Mouse (Mus musculus): Measurements from ENCODE around the gene Fam43b.

Fam43b gene

GRCm38 (mm10) chr4:138395087-138395970, 999 bp downstream of the Fam43b start:
- DNase-seq (ENCODE audit: low spot score in 2 of 2), result no peak

GRCm38 (mm10) chr4:138393703-138394102, 2.6 kb downstream of the Fam43b start:
- no peak for DNase-seq (ENCODE audit: low spot score in 2 of 2)

GRCm38 (mm10) chr4:138383789-138384188, 12.5 kb downstream of the Fam43b start:
- DNase-seq (ENCODE audit: low spot score in 2 of 2), result no peak

DNA sequence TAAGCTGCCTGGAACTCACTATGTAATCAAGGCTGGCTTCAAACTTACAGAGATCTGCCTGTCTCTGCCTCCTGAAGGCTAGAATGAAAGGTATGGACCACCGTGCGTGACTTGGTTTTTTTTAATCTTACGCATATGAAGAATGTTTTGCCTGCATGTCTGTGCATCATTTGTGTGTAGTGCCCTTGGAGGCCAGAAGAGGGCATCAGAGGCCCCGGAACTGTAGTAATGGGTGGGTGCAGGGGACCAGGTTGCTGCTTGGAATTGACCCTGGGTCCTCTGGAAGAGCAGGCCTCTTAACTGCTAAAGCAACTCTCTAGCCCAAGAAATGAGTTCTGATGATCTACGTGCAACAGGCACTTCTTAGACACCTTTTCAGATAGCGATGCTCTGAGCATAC, 13.9 kb downstream of the Fam43b start:
- DNase-seq (ENCODE audit: low spot score in 2 of 2), result no peak

DNA sequence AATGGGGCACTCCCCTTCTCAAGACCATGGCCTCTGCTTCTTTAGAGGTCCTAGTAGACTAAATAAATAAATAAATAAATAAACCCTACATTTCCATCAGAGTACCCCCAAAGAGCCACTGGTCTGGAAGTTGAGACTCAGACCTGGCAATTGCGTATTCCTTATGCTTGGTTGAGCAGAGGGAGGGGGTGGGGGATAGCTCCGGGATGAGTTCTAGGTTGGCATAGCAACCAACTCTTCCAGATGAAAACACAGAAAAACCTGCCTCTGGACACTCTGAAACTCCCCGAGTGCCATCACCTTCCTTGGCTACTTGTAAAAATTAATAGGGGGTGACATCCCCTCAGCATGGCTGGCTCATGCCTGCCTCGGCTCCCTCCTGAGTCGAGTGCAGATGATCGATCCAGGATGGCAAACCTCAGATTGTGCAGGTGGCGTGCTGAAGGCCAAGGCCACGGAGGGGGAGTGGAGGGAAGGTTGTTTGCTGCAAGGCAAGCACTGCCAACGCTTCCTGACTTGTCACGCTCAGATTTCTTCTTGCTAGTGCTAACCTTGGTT, 16.1 kb downstream of the Fam43b start:
- no peak for DNase-seq (ENCODE audit: low spot score in 2 of 2)

- peak; percentile 61 to 74 for DNase-seq (ENCODE audit: low spot score in 2 of 2)
Observed at GRCm38 (mm10) chr4:138379091-138379840, 17.1 kb downstream of the Fam43b start.

DNA sequence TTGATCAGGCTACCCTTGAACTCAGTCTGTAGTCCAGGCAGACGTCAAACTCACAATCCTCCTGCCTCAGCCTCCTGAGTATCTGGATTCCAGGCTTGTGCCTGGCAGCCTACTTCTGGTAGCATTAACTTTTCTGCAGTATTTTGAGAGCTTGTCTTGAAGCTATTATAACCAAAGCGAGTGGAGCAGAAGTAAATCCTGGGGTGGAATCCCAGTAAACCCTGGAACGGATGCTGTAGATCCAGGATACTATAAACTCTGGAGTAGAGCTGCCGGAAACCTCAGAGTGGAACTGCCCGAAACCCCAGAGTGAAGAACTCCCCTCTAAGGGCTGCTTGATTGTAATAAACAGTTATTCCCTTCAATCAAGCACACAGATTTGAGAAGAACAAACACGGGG, 18.8 kb downstream of the Fam43b start:
- DNase-seq (ENCODE audit: low spot score in 2 of 2), result peak in 1 of 2 experiments; percentile 19

GRCm38 (mm10) chr4:138375117-138375516, 21.2 kb downstream of the Fam43b start:
- DNase-seq (ENCODE audit: low spot score in 2 of 2), result no peak

DNA sequence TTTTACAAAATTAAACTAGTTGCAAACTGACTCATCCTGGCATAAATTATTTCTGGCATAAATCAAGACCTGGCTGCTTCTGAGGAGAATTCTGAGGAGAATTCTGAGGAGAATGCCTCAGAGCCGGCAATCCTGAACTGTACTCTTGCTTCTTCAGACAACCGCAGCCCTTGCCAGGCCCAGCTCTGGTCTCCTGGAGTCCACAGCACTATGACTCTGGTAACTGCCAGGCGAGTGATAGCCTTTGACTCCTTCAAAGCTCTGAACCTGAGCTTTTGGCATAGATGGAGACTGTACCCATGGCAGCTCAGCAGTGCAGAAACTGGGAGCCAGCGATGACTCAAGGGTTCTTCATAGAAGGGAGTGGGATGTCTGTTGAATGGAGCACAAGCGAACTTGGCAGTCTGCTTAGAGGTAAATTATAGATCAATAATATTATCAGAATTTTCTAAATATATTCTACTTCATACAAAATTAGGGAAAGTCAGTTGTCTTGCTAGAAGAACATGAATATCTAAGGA, 25.3 kb downstream of the Fam43b start:
- no peak for DNase-seq (ENCODE audit: low spot score in 2 of 2)

- DNase-seq (ENCODE audit: low spot score in 2 of 2), result peak; percentile 17 to 44
Observed at GRCm38 (mm10) chr4:138368498-138369260, 27.6 kb downstream of the Fam43b start.

DNA sequence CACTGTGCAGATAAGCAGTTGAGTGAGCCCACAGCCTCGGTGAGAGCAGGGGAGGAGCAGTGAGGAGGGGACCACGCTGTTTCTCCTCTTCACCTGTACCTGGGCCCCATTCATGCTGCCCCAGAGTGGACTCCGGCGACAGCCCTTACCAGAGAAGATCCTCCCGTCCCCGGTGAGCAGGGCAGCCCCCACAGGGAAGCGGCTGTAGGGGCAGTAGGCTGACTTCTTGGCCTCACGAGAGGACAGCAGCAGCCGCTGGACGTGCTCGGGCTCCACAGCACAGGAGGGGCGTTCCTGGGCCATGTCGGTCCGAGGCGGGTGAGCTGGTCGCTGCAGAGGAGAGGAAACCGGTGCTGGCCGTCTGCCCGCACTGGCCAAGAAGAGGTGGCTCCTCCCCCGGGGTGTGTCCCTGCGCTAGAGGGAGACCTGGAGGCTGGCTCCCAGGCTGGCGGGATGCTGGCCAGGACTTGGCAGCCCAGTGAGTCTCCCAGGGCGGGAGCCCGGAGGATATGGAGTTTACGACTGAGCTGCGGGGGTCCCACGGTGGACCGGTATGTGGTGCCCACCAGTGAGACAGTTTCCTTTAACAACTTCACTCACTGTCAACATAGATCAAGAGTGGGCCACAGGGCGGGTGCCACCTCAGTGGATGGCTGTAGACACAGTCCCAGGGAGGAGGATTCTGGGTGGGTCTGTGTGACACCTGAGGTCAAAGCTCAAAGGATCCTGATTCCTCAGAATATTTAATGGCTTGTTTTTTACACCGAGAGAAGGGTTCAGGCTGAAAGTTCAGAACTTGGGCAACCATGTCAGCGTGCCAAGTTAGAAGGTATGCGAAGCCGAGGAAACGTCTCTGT, 28.5 kb downstream of the Fam43b start, which contains the start of gene Cda:
Gene Cda (minus strand): TSS at position 352 of the 857 bp plus-strand sequence.
- peak; percentile 85 to 86 for DNase-seq (ENCODE audit: low spot score in 2 of 2)

- no peak for DNase-seq (ENCODE audit: low spot score in 2 of 2)
Observed at GRCm38 (mm10) chr4:138366561-138366960, 29.8 kb downstream of the Fam43b start.

DNA sequence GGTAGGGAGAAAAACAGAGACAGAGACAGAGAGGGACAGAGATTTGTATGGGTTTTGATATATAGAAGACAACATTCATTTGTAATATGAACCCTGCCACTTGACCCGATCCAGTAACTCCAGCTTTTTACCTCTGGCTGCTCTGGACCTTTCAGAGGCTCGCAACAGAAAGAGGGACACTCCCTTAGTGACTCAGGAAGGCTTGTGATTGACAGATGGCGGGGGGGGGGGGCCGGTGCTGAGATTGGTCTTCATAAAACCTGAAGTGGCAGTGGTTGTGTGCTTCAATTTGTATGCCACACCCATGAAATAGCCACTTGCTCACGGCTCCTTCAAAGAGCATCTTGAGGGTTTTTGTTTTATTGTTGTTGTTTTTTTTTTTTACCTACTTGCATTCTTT, 32.8 kb downstream of the Fam43b start:
- no peak for DNase-seq (ENCODE audit: low spot score in 2 of 2)

DNA sequence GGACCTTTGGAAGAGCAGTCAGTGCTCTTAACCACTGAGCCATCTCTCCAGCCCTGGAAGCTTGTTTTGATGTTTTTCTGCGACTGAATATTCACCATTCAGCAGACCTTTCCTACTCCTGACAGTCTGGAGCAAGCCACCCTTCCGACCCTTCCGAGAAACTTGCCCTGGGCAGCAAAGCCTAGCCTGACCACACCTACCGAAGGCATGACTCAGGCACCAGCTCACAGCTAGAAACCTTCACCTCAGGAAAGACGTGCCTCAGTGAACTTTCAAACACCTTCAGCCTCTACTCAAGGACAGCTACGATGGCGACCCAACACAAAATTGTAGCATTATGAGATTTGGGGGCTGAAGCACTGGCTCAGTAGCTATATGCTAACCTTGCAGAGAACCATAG, 33.4 kb downstream of the Fam43b start:
- DNase-seq (ENCODE audit: low spot score in 2 of 2), result no peak

DNA sequence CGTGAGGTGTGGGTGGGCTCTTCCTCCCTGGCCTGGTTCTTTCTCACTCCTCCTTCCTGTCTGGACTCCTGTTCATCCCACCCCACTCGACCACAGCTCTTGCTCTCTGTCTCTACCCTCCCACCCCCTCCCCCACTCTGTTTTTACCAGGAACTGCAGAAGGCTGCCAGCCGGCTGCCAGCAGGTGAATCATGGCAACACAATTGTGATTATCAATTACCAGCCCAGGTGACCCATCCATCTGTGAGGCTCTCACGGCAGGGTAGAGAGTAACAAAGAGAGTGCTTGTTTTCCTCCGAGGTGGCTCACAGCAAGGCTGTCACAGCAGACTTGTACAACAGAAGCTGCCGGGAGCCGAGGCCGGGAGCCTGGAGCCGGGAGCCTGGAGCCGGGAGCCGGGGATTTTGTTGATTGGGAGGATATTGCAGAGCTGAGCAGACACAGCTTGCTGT, 34.9 kb downstream of the Fam43b start:
- DNase-seq (ENCODE audit: low spot score in 2 of 2), result no peak

DNA sequence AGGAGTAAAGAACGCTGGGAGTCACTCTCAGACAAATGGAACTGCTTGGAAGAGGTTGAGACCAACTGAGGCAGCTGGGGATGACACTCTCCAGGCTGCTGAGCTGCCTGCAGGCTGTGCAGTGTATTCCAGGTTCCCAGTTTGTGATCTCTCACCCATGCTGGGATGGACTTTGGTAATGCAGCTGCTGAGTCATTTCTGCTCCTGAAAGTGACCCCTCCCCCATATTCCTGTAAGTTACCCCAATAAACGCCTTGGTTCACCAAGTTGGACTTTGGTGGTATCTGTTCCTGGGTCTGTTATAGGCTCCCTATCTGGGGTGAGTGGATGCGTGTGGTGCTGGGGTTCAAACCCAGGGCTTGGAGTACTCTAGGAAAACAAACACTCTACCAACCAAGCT, 38.2 kb downstream of the Fam43b start:
- no peak for DNase-seq (ENCODE audit: low spot score in 2 of 2)

GRCm38 (mm10) chr4:138356551-138356950, 39.8 kb downstream of the Fam43b start:
- no peak for DNase-seq (ENCODE audit: low spot score in 2 of 2)

- no peak for DNase-seq (ENCODE audit: low spot score in 2 of 2)
Observed at GRCm38 (mm10) chr4:138356141-138356540, 40.2 kb downstream of the Fam43b start.

GRCm38 (mm10) chr4:138355496-138355895, 40.8 kb downstream of the Fam43b start:
- DNase-seq (ENCODE audit: low spot score in 2 of 2), result no peak

DNA sequence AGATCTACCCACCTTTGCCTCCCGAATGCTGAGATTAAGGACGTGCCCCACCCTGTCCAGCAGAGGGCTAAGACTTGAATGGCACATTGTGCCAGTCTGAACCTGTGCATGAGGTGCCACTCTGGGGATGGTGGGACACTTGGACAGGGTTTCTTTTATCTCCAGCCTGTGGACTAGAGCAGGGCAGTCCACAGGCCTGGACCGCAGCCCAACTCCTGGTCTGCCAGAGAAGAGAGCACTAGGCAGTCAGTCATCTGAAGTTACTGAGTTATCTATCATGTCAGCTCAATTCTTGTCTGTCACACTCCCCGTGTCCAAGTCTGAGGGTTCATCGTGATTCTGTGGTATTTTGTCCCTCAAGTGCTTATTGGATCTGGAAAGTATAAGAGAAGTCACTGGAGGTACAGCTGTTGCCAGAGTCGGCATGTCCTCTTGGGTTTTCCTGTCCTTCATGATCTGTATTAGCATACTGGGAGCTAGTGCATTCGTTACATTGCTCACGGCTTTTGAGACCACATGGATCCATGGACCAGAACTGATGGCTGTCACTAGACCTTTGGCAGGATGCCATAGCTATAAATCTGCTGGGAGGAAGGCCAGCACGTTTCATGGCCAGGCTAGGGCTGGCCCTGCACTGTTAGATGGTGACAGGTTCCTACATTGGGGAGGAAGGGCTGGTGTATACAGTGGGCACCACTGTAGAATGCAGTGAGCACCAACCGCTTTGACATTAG, 42.7 kb downstream of the Fam43b start:
- no peak for DNase-seq (ENCODE audit: low spot score in 2 of 2)

All from heart, adult 9 months (tissue).